Mouse (Mus musculus): ENCODE data around the gene Slc19a2.

DNA sequence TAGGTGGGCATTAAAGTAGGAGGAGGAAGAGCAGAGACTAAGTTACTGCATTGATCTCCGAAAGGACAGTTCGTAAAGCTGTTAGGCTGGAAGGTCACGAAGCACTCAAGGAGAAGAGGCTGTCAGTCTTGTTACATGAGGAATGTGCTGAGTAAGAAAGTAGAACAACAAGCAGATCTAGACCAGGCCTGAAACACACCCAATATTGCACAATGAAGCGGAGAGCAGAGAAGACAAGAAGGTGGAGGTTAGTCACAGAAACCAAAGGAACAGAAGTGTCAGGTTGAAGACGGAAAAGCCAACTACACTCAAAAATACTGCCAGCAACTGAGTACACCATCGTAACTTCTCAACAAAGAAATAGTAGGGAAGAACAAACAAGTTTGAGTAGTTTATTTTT lies 45.2 kb downstream of the Slc19a2 start:
- no peak for TF ChIP-seq CTCF (IDR thresholded peaks at IDR 0.05; ENCODE audit: borderline replicate concordance, insufficient read depth, low read length)
- no peak for TF ChIP-seq POLR2A (IDR thresholded peaks at IDR 0.05; ENCODE audit: low read depth, low read length)
